Mouse (Mus musculus): ENCODE data around the gene Iqcf5. TPM values are rescaled to one million over a fixed set of nuclear protein-coding genes. Genes with fewer than 3 reads are reported as not detected.
"Not testable (repeated sequence)": the region's sequence is repeated elsewhere in the genome, so short reads cannot be mapped to it uniquely, and the experiment has no call there.

Iqcf5 gene
- polyA plus RNA-seq, 2 experiments = not detected

DNA sequence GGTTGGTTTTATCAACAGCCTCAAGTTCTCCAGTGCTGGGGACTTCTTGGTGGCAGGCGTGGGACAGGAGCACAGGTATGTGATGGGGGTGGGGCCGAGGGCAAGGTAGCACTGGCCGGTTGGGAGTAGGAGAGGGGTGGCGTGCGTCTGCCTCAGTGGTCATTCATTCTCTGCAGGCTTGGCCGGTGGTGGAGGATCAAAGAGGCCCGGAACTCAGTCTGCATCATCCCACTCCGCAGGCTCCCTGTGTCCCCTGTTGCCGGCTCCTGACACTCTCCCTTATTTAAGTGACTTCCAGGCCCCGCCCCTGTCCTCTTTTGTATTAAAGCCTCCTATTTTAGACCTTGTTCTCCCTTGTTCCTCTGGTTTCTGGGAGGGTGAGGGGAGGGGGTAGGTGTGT, 29.3 kb upstream of the Iqcf5 start:
- H3K27ac ChIP-seq (replicated peaks; ENCODE audit: low read depth, low read length) = no peak overlapping the region
- ATAC-seq (ENCODE audit: low FRiP score, low read depth) = no peak
- no peak overlapping the region for H3K9ac ChIP-seq (ENCODE audit: low read depth, low read length, severe bottlenecking)
- no peaks in the 10 kb centered on the region for H3K27me3 ChIP-seq (ENCODE audit: control insufficient read depth, insufficient read depth, low read length)
- H3K4me3 ChIP-seq (replicated peaks; ENCODE audit: low read length) = no peak overlapping the region
- H3K36me3 ChIP-seq (ENCODE audit: control insufficient read depth, insufficient read depth, low read length) = peaks cover 53% of the 10 kb centered on the region
- no peak for TF ChIP-seq POLR2A (IDR thresholded peaks at IDR 0.05; ENCODE audit: borderline replicate concordance, extremely low read depth, insufficient read depth, insufficient read length)
- no peaks in the 10 kb centered on the region for H3K9me3 ChIP-seq (ENCODE audit: control insufficient read depth, low read length)
- no peaks in the 10 kb centered on the region for H3K4me1 ChIP-seq (ENCODE audit: control insufficient read depth, insufficient read depth, low read length)
- H3K4me2 ChIP-seq (replicated peaks; ENCODE audit: low read depth, low read length, severe bottlenecking) = no peak overlapping the region
- no peak for DNase-seq (ENCODE audit: low spot score)
- 80% methylated on average over 10 of the region's 10 CpGs for WGBS

- not testable (repeated sequence) for DNase-seq (ENCODE audit: low spot score); H3K9ac ChIP-seq (ENCODE audit: low read depth, low read length, severe bottlenecking); H3K27ac ChIP-seq (replicated peaks; ENCODE audit: low read depth, low read length); H3K4me2 ChIP-seq (replicated peaks; ENCODE audit: low read depth, low read length, severe bottlenecking); H3K4me1 ChIP-seq (ENCODE audit: control insufficient read depth, insufficient read depth, low read length); H3K27me3 ChIP-seq (ENCODE audit: control insufficient read depth, insufficient read depth, low read length); H3K4me3 ChIP-seq (replicated peaks; ENCODE audit: low read length); H3K9me3 ChIP-seq (ENCODE audit: control insufficient read depth, low read length); ATAC-seq (ENCODE audit: low FRiP score, low read depth)
- 81% methylated on average over 6 of the region's 6 CpGs for WGBS
- H3K36me3 ChIP-seq (ENCODE audit: control insufficient read depth, insufficient read depth, low read length) = peaks cover 36% of the 10 kb centered on the region
Observed at GRCm38 (mm10) chr9:106487602-106488001, 26.8 kb upstream of the Iqcf5 start.

DNA sequence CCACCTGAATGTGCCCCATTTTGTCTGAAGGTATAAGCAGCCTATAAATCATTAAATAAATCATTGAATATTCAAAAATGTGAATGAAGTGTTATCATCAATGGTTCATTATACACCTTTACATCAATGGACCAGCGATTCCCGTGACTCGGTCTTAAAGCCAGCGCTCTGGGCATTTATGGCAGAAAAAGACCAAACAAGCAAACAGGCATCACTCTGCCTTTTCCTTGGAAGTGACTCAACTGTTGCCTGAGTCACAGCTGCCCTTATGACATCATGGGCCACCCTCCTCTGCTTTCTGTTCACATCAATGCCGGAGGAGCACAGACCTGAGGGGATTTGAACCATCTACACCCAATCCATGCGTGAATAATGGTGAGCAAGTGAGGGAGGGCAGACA, 14.7 kb upstream of the Iqcf5 start, which contains the start of gene Iqcf1:
Gene Iqcf1, plus strand, starts transcription at position 301 of the 400 bp plus-strand sequence.
- no peak within 1 kb of the TSS for H3K9ac ChIP-seq (ENCODE audit: low read depth, low read length, severe bottlenecking)
- no peaks in the 10 kb centered on the region for H3K27me3 ChIP-seq (ENCODE audit: control insufficient read depth, insufficient read depth, low read length)
- no peaks in the 10 kb centered on the region for H3K9me3 ChIP-seq (ENCODE audit: control insufficient read depth, low read length)
- ATAC-seq (ENCODE audit: low FRiP score, low read depth) (no peak), DNase-seq (ENCODE audit: low spot score) (no peak)
- H3K4me2 ChIP-seq (replicated peaks; ENCODE audit: low read depth, low read length, severe bottlenecking) = no peak within 1 kb of the TSS
- H3K4me1 ChIP-seq (ENCODE audit: control insufficient read depth, insufficient read depth, low read length) = no peaks in the 10 kb centered on the region
- 87% methylated on average over 6 of the region's 6 CpGs for WGBS
- H3K36me3 ChIP-seq (ENCODE audit: control insufficient read depth, insufficient read depth, low read length) = no peaks in the 10 kb centered on the region
- no peak within 1 kb of the TSS for H3K27ac ChIP-seq (replicated peaks; ENCODE audit: low read depth, low read length)
- no peak within 1 kb of the TSS for H3K4me3 ChIP-seq (replicated peaks; ENCODE audit: low read length)
- no peak for TF ChIP-seq POLR2A (IDR thresholded peaks at IDR 0.05; ENCODE audit: borderline replicate concordance, extremely low read depth, insufficient read depth, insufficient read length)

GRCm38 (mm10) chr9:106501846-106502245, 12.5 kb upstream of the Iqcf5 start:
- no peaks in the 10 kb centered on the region for H3K36me3 ChIP-seq (ENCODE audit: control insufficient read depth, insufficient read depth, low read length)
- H3K4me1 ChIP-seq (ENCODE audit: control insufficient read depth, insufficient read depth, low read length) = no peaks in the 10 kb centered on the region
- TF ChIP-seq POLR2A (IDR thresholded peaks at IDR 0.05; ENCODE audit: borderline replicate concordance, extremely low read depth, insufficient read depth, insufficient read length) = no peak
- DNase-seq (ENCODE audit: low spot score) (no peak), ATAC-seq (ENCODE audit: low FRiP score, low read depth) (no peak)
- H3K27ac ChIP-seq (replicated peaks; ENCODE audit: low read depth, low read length) = no peak overlapping the region
- no peak overlapping the region for H3K4me2 ChIP-seq (replicated peaks; ENCODE audit: low read depth, low read length, severe bottlenecking)
- H3K9ac ChIP-seq (ENCODE audit: low read depth, low read length, severe bottlenecking) = no peak overlapping the region
- H3K4me3 ChIP-seq (replicated peaks; ENCODE audit: low read length) = no peak overlapping the region
- H3K27me3 ChIP-seq (ENCODE audit: control insufficient read depth, insufficient read depth, low read length) = no peaks in the 10 kb centered on the region
- H3K9me3 ChIP-seq (ENCODE audit: control insufficient read depth, low read length) = no peaks in the 10 kb centered on the region
- 84% methylated on average over 22 of the region's 22 CpGs for WGBS

- DNase-seq (ENCODE audit: low spot score) = no peak
Observed at GRCm38 (mm10) chr9:106504246-106504645, 10.1 kb upstream of the Iqcf5 start.

DNA sequence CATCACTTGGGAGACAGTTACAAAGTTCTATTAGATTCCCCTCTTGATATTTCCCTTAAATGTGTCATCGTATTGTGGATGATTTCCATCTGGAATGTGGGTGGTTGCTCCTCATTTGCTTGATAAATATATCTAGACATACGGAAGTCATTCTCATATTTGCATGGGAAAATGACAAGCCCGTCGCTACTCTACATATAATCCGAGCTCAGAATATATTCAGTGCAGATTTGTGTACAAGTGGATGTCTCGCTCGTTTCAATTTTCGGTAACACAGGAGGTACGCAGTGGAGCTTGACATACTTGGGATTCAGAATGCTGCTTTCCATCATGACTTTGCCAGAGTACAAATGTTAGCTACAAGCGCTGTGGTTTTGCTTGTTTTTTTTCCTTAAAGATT, 5.0 kb upstream of the Iqcf5 start:
- Histone ChIP-seq H3K4me2 (replicated peaks; ENCODE audit: low read depth, low read length, severe bottlenecking) (no peak overlapping the region), H3K27ac (replicated peaks; ENCODE audit: low read depth, low read length) (no peak overlapping the region), H3K9ac (ENCODE audit: low read depth, low read length, severe bottlenecking) (no peak overlapping the region), H3K4me1 (ENCODE audit: control insufficient read depth, insufficient read depth, low read length) (no peaks in the 10 kb centered on the region), H3K36me3 (ENCODE audit: control insufficient read depth, insufficient read depth, low read length) (no peaks in the 10 kb centered on the region), H3K9me3 (ENCODE audit: control insufficient read depth, low read length) (no peaks in the 10 kb centered on the region), H3K27me3 (ENCODE audit: control insufficient read depth, insufficient read depth, low read length) (no peaks in the 10 kb centered on the region), H3K4me3 (replicated peaks; ENCODE audit: low read length) (no peak overlapping the region)
- WGBS = 94% methylated on average over 10 of the region's 10 CpGs
- DNase-seq (ENCODE audit: low spot score) (no peak), ATAC-seq (ENCODE audit: low FRiP score, low read depth) (no peak)
- TF ChIP-seq POLR2A (IDR thresholded peaks at IDR 0.05; ENCODE audit: borderline replicate concordance, extremely low read depth, insufficient read depth, insufficient read length) = no peak

More at GRCm38 (mm10) chr9:106504246-106504645, 10.1 kb upstream of the Iqcf5 start:
- no peak overlapping the region for H3K4me3 ChIP-seq (replicated peaks; ENCODE audit: low read length)
- H3K9ac ChIP-seq (ENCODE audit: low read depth, low read length, severe bottlenecking) = no peak overlapping the region
- H3K27ac ChIP-seq (replicated peaks; ENCODE audit: low read depth, low read length) = no peak overlapping the region
- ATAC-seq (ENCODE audit: low FRiP score, low read depth) = no peak
- no peak for TF ChIP-seq POLR2A (IDR thresholded peaks at IDR 0.05; ENCODE audit: borderline replicate concordance, extremely low read depth, insufficient read depth, insufficient read length)
- no peaks in the 10 kb centered on the region for H3K27me3 ChIP-seq (ENCODE audit: control insufficient read depth, insufficient read depth, low read length)
- no peaks in the 10 kb centered on the region for H3K9me3 ChIP-seq (ENCODE audit: control insufficient read depth, low read length)
- 76% methylated on average over 6 of the region's 6 CpGs for WGBS
- H3K4me2 ChIP-seq (replicated peaks; ENCODE audit: low read depth, low read length, severe bottlenecking) = no peak overlapping the region
- H3K4me1 ChIP-seq (ENCODE audit: control insufficient read depth, insufficient read depth, low read length) = no peaks in the 10 kb centered on the region
- H3K36me3 ChIP-seq (ENCODE audit: control insufficient read depth, insufficient read depth, low read length) = no peaks in the 10 kb centered on the region
